Mouse (Mus musculus) liver, adult 2 months (tissue): ENCODE data around the gene Acap1. TPM values are rescaled to one million over a fixed set of nuclear protein-coding genes. Genes with fewer than 3 reads are reported as not detected.

ENCODE experiments used
- DNase-seq: peaks from one replicate; pipeline ENCODE4 v3.0.0-alpha.2; 2011; ENCODE audit warnings: low read depth, low spot score; ENCODE audit errors: extremely low read depth
- H3K27ac ChIP-seq: fragments of 200-500 bp; replicated peaks from 2 replicates; pipeline ENCODE4 v1.5.1; 2012; ENCODE audit warnings: low read depth, mild to moderate bottlenecking, control low read depth, inconsistent platforms, low read length; ENCODE audit not compliant: insufficient read depth
- H3K27me3 ChIP-seq: fragments of 200-500 bp; 2 replicates; pipeline ENCODE4 v1.6.1; 2012; ENCODE audit warnings: mild to moderate bottlenecking, moderate library complexity, low read length, inconsistent platforms; ENCODE audit not compliant: control insufficient read depth, insufficient read depth
- H3K36me3 ChIP-seq: fragments of 200-500 bp; 2 replicates; pipeline ENCODE4 v1.6.1; 2012; ENCODE audit warnings: low read length, inconsistent platforms; ENCODE audit not compliant: control insufficient read depth, insufficient read depth
- H3K4me1 ChIP-seq: fragments of 200-500 bp; 2 replicates; pipeline ENCODE4 v1.6.1; 2011; ENCODE audit warnings: low read length; ENCODE audit not compliant: control insufficient read depth, insufficient read depth
- H3K4me3 ChIP-seq: fragments of 200-500 bp; 2 replicates; pipeline ENCODE4 v1.5.1; 2011; ENCODE audit warnings: low read depth, mild to moderate bottlenecking, control low read depth, low read length, moderate library complexity; ENCODE audit not compliant: insufficient read depth
- H3K79me2 ChIP-seq: fragments of 200-500 bp; 2 replicates; pipeline ENCODE4 v1.6.1; 2012; ENCODE audit warnings: inconsistent platforms, mild to moderate bottlenecking, low read length, moderate library complexity; ENCODE audit not compliant: control insufficient read depth, insufficient read depth
- H3K9ac ChIP-seq: fragments of 200-500 bp; 2 replicates; pipeline ENCODE4 v1.6.1; 2012; ENCODE audit warnings: low read depth, mild to moderate bottlenecking, control low read depth, inconsistent platforms, low read length
- CTCF ChIP-seq: fragments of 200-500 bp; IDR thresholded peaks from 2 replicates; pipeline ENCODE4 v1.5.1; 2011; ENCODE audit warnings: low read depth, low read length, control low read depth
- POLR2A ChIP-seq: fragments of 200-500 bp; IDR thresholded peaks from 2 replicates; pipeline ENCODE4 v1.6.1; 2011; ENCODE audit warnings: low read length, control low read depth; ENCODE audit not compliant: insufficient read depth; ENCODE audit errors: extremely low read depth
- WGBS: fragments of 180-500 bp; shearing (Covaris S2); methylation state at CpG from one replicate; pipeline ENCODE4 v1.1.7; 2018; 5-methylcytosine and 5-hydroxymethylcytosine counted together
- polyA plus RNA-seq: library from polyadenylated mRNA; depleted of rRNA; stranded (reverse); fragments of >200 nt; gene quantifications from 2 replicates; pipeline ENCODE4 v1.2.3, GENCODE M21; 2012; rRNA removed
- total RNA-seq: library from RNA; depleted of rRNA; stranded (reverse); fragments of >200 nt; gene quantifications from 2 replicates; pipeline ENCODE4 v1.2.3, GENCODE M21; 2014; rRNA removed

Gene Acap1
- total and polyA plus RNA-seq, 2 experiments = 1.2 to 3.3 TPM

DNA sequence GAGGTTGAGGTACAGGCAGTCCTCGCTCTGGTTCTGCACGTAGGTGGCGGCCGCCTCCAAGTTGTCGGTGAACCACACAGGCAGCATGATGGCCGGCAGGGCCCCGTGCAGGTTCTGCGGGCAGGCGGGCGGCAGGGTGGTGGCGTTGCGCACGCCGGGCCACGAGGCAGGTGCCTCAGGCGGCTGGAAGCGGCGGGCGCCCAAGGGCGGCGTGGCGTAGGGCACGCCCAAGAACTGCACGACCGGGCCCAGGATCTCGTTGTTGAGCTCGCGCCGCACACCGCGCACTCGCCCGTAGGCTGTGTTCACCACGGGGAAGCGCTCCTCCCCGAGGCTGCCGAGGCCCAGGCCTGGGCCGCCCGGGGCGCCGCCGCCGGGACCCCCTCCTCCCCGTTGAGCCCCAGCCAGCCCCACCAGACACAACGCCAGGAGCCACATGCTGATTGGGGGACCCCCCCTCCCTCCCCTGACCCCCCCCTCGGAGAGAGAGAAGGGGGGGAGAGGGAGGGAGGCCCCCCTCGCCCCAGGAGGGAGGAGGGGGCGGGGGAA lies 61.3 kb downstream of the Acap1 start:
- no peak overlapping the region for H3K9ac ChIP-seq
- H3K27ac ChIP-seq = no peak overlapping the region
- H3K4me1 ChIP-seq = no peaks in the 10 kb centered on the region
- no peak overlapping the region for H3K4me3 ChIP-seq
- TF ChIP-seq POLR2A (no peak), CTCF (no peak)
- 0 out of 2 replicates have a peak, but pooled peaks cover 3% of the 10 kb centered on the region for H3K27me3 ChIP-seq
- DNase-seq = no peak
- H3K36me3 ChIP-seq = no peaks in the 10 kb centered on the region
- 33% methylated on average over 45 of the region's 48 CpGs for WGBS
- no peaks in the 10 kb centered on the region for H3K79me2 ChIP-seq

DNA sequence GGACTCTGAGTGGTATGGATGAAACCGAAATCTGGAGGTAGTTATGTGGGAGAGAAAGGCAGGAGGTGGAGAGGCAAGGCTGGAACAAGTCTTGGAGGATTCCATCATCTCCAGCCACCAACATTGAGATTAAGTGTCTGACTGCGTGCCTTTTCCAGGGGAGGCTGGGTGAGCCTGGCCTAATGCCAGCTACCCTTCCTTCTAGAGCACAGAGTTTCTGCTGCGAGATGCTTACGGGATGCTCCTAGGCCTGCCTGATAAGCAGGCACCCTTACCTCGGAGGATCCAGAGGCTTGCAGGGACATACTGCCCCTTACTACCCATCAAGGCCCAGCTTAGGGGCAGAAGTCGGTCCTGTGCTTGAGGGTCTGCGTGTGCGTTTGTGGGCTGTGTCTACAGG lies 61.8 kb downstream of the Acap1 start:
- H3K79me2 ChIP-seq = no peaks in the 10 kb centered on the region
- no peak overlapping the region for H3K27ac ChIP-seq
- no peak for DNase-seq
- TF ChIP-seq CTCF (no peak), POLR2A (no peak)
- no peaks in the 10 kb centered on the region for H3K36me3 ChIP-seq
- no peak overlapping the region for H3K9ac ChIP-seq
- H3K27me3 ChIP-seq = 0 out of 2 replicates have a peak, but pooled peaks cover 3% of the 10 kb centered on the region
- no peak overlapping the region for H3K4me3 ChIP-seq
- WGBS = 72% methylated on average over 8 of the region's 8 CpGs
- H3K4me1 ChIP-seq = no peaks in the 10 kb centered on the region

Other genes with a start within 250 kb of the Acap1 start
Only the 30 nearest of the 40 such genes appear.
- gene Polr2a, start 136.9 kb downstream of the Acap1 start, total RNA-seq = 10.0 and 12.6 TPM in 2 replicates
- 9.9 and 10.6 TPM in 2 replicates for gene Polr2a, start 136.9 kb downstream of the Acap1 start, polyA plus RNA-seq
- not detected in 2 replicates for gene Slc35g3, start 133.6 kb downstream of the Acap1 start, total RNA-seq
- gene Slc35g3, start 133.6 kb downstream of the Acap1 start, polyA plus RNA-seq = not detected in 2 replicates
- gene Zbtb4, start 129.6 kb downstream of the Acap1 start, total RNA-seq = 2.6 and 4.4 TPM in 2 replicates
- gene Zbtb4, start 129.6 kb downstream of the Acap1 start, polyA plus RNA-seq = 8.2 and 9.7 TPM in 2 replicates
- gene Chrnb1, start 99.6 kb downstream of the Acap1 start, total RNA-seq = 0.46 and 0.54 TPM in 2 replicates
- 0.28 and 0.35 TPM in 2 replicates for gene Chrnb1, start 99.6 kb downstream of the Acap1 start, polyA plus RNA-seq
- 0.18 and 0.20 TPM in 2 replicates for gene Fgf11, start 93.7 kb downstream of the Acap1 start, total RNA-seq
- 0.33 and 0.34 TPM in 2 replicates for gene Fgf11, start 93.7 kb downstream of the Acap1 start, polyA plus RNA-seq
- 2.3 and 2.4 TPM in 2 replicates for gene Tmem102, start 89.9 kb downstream of the Acap1 start, total RNA-seq
- 13.5 and 15.7 TPM in 2 replicates for gene Tmem102, start 89.9 kb downstream of the Acap1 start, polyA plus RNA-seq
- not detected in 2 replicates for gene Gm39566, start 80.2 kb downstream of the Acap1 start, total RNA-seq
- not detected in 2 replicates for gene Gm39566, start 80.2 kb downstream of the Acap1 start, polyA plus RNA-seq
- not detected in 2 replicates for gene Spem2, start 77.1 kb downstream of the Acap1 start, total RNA-seq
- not detected in 2 replicates for gene Spem2, start 77.1 kb downstream of the Acap1 start, polyA plus RNA-seq
- not detected in 2 replicates for gene Spem1, start 73.4 kb downstream of the Acap1 start, total RNA-seq
- 0.09 TPM in 1 of 2 replicates, not detected in the other for gene Spem1, start 73.4 kb downstream of the Acap1 start, polyA plus RNA-seq
- 0.18 and 0.34 TPM in 2 replicates for gene Nlgn2, start 57.8 kb downstream of the Acap1 start, total RNA-seq
- gene Nlgn2, start 57.8 kb downstream of the Acap1 start, polyA plus RNA-seq = 0.93 and 1.9 TPM in 2 replicates
- gene Tmem256, start 57.0 kb downstream of the Acap1 start, total RNA-seq = 326 and 353 TPM in 2 replicates
- gene Tmem256, start 57.0 kb downstream of the Acap1 start, polyA plus RNA-seq = 284 and 370 TPM in 2 replicates
- gene Plscr3, start 49.2 kb downstream of the Acap1 start, total RNA-seq = 1.5 and 2.6 TPM in 2 replicates
- 18.5 and 19.3 TPM in 2 replicates for gene Plscr3, start 49.2 kb downstream of the Acap1 start, polyA plus RNA-seq
- 0.07 and 0.18 TPM in 2 replicates for gene Tnk1, start 36.8 kb downstream of the Acap1 start, total RNA-seq
- 0.17 TPM in 2 replicates for gene Tnk1, start 36.8 kb downstream of the Acap1 start, polyA plus RNA-seq
- gene Tmem95, start 17.5 kb downstream of the Acap1 start, total RNA-seq = not detected in 2 replicates
- not detected in 2 replicates for gene Tmem95, start 17.5 kb downstream of the Acap1 start, polyA plus RNA-seq
- gene Kctd11, start 14.1 kb downstream of the Acap1 start, total RNA-seq = 0.65 and 1.0 TPM in 2 replicates
- 0.68 and 1.6 TPM in 2 replicates for gene Kctd11, start 14.1 kb downstream of the Acap1 start, polyA plus RNA-seq
- gene 2810408A11Rik, start 5.4 kb upstream of the Acap1 start, total RNA-seq = 0.13 and 0.18 TPM in 2 replicates
- gene 2810408A11Rik, start 5.4 kb upstream of the Acap1 start, polyA plus RNA-seq = 0.06 and 0.11 TPM in 2 replicates
- gene Neurl4, start 5.5 kb upstream of the Acap1 start, total RNA-seq = 10.1 and 14.0 TPM in 2 replicates
- 12.6 and 20.7 TPM in 2 replicates for gene Neurl4, start 5.5 kb upstream of the Acap1 start, polyA plus RNA-seq
- gene Gps2, start 18.3 kb upstream of the Acap1 start, total RNA-seq = 7.0 and 8.5 TPM in 2 replicates
- gene Gps2, start 18.3 kb upstream of the Acap1 start, polyA plus RNA-seq = 32.3 and 41.0 TPM in 2 replicates
- gene Eif5a, start 26.4 kb upstream of the Acap1 start, total RNA-seq = 321 and 404 TPM in 2 replicates
- 374 and 408 TPM in 2 replicates for gene Eif5a, start 26.4 kb upstream of the Acap1 start, polyA plus RNA-seq
- gene Ybx2, start 40.3 kb upstream of the Acap1 start, total RNA-seq = not detected in 2 replicates
- gene Ybx2, start 40.3 kb upstream of the Acap1 start, polyA plus RNA-seq = 0.20 TPM in 1 of 2 replicates, not detected in the other
- gene Slc2a4, start 52.6 kb upstream of the Acap1 start, total RNA-seq = 0.60 and 0.83 TPM in 2 replicates
- gene Slc2a4, start 52.6 kb upstream of the Acap1 start, polyA plus RNA-seq = 0.39 and 0.58 TPM in 2 replicates
- gene Cldn7, start 69.2 kb upstream of the Acap1 start, total RNA-seq = 0.20 and 0.37 TPM in 2 replicates
- gene Cldn7, start 69.2 kb upstream of the Acap1 start, polyA plus RNA-seq = 0.26 and 0.46 TPM in 2 replicates
- gene Ctdnep1, start 85.6 kb upstream of the Acap1 start, total RNA-seq = 6.6 and 13.4 TPM in 2 replicates
- 39.1 and 45.3 TPM in 2 replicates for gene Ctdnep1, start 85.6 kb upstream of the Acap1 start, polyA plus RNA-seq
- 19.5 and 21.3 TPM in 2 replicates for gene Elp5, start 87.0 kb upstream of the Acap1 start, total RNA-seq
- 30.8 and 33.7 TPM in 2 replicates for gene Elp5, start 87.0 kb upstream of the Acap1 start, polyA plus RNA-seq
- gene Gabarap, start 95.6 kb upstream of the Acap1 start, total RNA-seq = 175 and 176 TPM in 2 replicates
- gene Gabarap, start 95.6 kb upstream of the Acap1 start, polyA plus RNA-seq = 430 and 476 TPM in 2 replicates
- gene Phf23, start 100.2 kb upstream of the Acap1 start, total RNA-seq = 8.0 and 8.5 TPM in 2 replicates
- 8.8 and 12.1 TPM in 2 replicates for gene Phf23, start 100.2 kb upstream of the Acap1 start, polyA plus RNA-seq
- gene Dvl2, start 105.1 kb upstream of the Acap1 start, total RNA-seq = 2.8 TPM in 2 replicates
- 3.7 and 4.5 TPM in 2 replicates for gene Dvl2, start 105.1 kb upstream of the Acap1 start, polyA plus RNA-seq
- gene Acadvl, start 119.9 kb upstream of the Acap1 start, total RNA-seq = 314 and 344 TPM in 2 replicates
- gene Acadvl, start 119.9 kb upstream of the Acap1 start, polyA plus RNA-seq = 302 and 314 TPM in 2 replicates
- gene Dlg4, start 121.4 kb upstream of the Acap1 start, total RNA-seq = 0.37 and 1.0 TPM in 2 replicates
- gene Dlg4, start 121.4 kb upstream of the Acap1 start, polyA plus RNA-seq = 1.1 and 1.3 TPM in 2 replicates
- 531 and 680 TPM in 2 replicates for gene Asgr1, start 158.5 kb upstream of the Acap1 start, total RNA-seq
- gene Asgr1, start 158.5 kb upstream of the Acap1 start, polyA plus RNA-seq = 730 and 786 TPM in 2 replicates